Mouse (Mus musculus): ENCODE measurements at regions not wholly inside any gene's neighbourhood (a gene's known extent, or its start where the extent isn't known, plus 50 kb on each side); places are given as distances from the start of the nearest gene placed in this dataset.

DNA sequence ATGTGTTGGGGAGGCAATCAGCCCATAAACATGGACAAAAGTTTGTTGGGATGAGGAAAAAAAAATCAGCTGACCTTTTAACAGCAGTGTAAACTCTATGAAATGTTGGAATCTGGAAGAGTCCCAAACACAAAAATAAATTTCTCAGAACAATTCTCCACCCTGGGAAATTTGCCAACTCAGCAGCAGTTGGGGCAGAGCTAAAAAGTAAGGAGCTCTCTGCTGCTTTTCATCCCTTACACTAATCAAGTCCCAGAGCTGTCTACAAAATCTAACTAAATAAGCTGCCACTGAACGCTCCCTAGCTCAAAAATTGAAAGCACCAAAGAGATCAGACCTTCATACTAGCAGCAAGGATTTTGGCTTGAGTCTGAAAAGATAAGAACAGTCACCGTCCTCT is 176.6 kb upstream of the Egflam start:
- DNase-seq, result no peak

GRCm38 (mm10) chr15:7578439-7578838 is 180.2 kb upstream of the Egflam start:
- no peak for DNase-seq

GRCm38 (mm10) chr15:7587210-7587609 is 189.0 kb upstream of the Egflam start:
- DNase-seq, result no peak

GRCm38 (mm10) chr15:7591486-7591885 is 193.3 kb upstream of the Egflam start:
- no peak for DNase-seq

- DNase-seq, result no peak
Measured at GRCm38 (mm10) chr15:7597335-7597734, 199.1 kb upstream of the Egflam start.

- DNase-seq, result no peak
Measured at GRCm38 (mm10) chr15:7597805-7598204, 199.6 kb upstream of the Egflam start.

DNA sequence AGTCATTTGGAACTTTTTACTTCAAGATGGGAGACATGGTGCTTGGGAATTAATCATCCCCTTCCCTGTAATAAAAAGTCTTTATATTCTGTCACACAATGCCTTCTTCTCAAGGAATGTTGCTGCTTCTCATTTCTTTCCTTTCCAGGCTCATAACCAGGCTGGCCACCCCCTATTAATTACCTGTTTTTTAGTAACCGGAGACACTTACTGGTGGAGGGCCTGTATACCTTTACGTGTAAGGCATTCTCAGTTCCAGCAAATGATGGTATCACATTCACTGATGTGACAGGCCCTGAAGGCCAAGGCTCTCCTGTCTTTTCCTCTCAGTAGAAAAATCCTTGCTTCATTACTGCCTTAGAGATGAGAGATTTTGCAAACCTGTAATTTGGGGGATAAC is 203.3 kb upstream of the Egflam start:
- no peak for DNase-seq

GRCm38 (mm10) chr15:7604847-7605246 is 205.8 kb upstream of the Gdnf start:
- DNase-seq, result no peak

GRCm38 (mm10) chr15:7617954-7618353 is 192.7 kb upstream of the Gdnf start:
- DNase-seq, result no peak

DNA sequence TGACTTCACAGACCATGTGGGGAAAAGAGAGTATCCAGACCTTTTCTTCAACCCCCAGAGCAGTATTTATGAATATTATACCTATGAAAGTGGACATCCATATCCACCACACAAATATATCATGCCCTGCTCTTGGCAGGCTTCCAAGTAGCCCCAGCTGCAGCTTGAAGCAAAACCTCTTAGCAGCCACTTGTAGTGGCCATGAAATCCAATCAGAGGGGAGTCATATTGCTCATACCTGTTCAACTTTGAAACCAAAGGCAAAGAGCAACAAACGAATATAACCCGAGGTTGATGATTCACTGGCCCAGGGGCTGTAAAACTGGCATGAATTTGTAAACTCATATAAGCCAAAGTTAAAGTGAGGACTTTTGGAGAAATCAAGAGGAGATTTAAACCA is 187.6 kb upstream of the Gdnf start:
- no peak for DNase-seq

- no peak for DNase-seq
Measured at GRCm38 (mm10) chr15:7624689-7625472, 185.8 kb upstream of the Gdnf start.

- no peak for DNase-seq
Measured at GRCm38 (mm10) chr15:7629826-7630225, 180.8 kb upstream of the Gdnf start.

DNA sequence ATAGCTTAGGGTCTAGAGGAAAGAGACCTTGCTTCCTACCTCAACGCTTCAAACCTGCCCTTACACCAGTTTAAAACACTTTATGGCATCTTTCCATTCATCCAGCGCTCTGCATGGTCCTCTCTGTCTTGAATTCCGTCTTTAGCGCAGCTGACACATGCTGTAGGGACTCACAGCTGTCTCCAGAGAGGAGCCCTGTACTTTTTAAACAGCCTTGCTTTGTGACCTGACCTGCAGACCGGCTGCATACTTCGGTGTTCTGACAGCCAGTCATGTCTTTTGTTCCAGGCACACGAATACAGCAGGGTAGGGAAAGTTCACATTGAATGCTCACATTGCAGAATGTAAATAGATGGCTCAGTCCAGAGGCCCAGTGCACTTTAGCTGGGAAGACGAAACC is 175.4 kb upstream of the Gdnf start:
- no peak for DNase-seq

GRCm38 (mm10) chr15:7639444-7639843 is 171.2 kb upstream of the Gdnf start:
- DNase-seq, result no peak

GRCm38 (mm10) chr15:7642075-7642474 is 168.6 kb upstream of the Gdnf start:
- no peak for DNase-seq

- no peak for DNase-seq
Measured at GRCm38 (mm10) chr15:7650705-7651104, 159.9 kb upstream of the Gdnf start.

DNA sequence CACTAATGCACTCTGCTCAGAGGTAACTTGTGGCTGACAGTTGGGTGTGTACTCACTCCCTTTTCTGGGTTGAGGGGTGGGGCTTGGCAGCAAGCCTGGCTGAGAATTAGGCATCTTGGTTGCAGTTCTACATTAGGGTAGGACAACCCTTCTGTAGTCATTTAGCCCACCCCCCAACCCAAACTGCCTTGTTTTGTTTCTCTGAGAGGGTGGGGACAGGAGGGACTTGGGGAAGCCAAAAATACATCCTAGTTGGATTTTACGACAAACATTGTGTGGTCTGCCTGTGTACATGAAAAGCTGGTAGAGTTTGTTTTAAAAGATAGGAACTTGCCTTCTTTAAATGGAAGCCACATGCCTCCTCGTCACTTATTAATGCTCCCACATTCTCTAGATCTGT is 146.8 kb upstream of the Gdnf start:
- no peak for DNase-seq

- DNase-seq, result no peak
Measured at GRCm38 (mm10) chr15:7669631-7670030, 141.0 kb upstream of the Gdnf start.

DNA sequence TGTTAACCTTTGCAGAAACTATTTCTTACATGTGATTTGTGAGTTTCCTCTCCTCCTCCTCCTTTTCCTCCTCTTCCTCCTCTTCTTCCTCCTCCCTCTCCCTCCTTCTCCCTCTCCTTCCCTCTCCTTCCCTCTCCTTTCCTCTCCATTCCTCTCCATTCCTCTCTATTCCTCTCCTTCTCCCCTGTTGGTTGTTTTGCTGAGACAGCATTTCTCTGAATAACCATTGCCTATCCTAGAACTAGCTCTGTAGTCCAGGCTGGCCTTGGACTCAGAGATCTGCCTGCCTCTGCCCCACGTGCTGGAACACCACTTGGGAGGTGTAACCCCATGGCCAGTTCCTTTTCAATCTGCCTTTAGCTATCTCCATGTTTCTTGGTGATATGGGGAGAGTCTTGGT is 133.7 kb upstream of the Gdnf start:
- DNase-seq, result no peak

DNA sequence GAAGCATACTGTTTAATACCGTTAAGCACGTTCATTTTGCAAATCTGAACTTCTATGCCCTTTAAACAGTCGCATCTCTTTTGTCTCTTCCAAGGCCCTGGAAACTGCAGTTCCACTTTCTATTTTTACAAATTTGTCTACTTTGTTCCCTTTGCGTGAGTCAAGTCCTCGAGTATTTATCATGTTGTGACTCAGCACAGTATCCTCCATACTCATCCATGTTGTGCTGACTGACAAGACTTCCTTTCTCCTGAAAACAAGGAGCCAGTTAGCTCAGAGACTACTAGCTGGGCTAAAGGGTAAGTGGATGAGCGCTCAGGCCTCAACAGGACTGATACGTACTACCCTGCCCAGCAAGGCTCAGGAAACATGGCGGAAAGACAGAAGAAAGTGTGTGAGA is 131.9 kb upstream of the Gdnf start:
- DNase-seq, result no peak

GRCm38 (mm10) chr15:7681011-7681410 is 129.6 kb upstream of the Gdnf start:
- no peak for DNase-seq

DNA sequence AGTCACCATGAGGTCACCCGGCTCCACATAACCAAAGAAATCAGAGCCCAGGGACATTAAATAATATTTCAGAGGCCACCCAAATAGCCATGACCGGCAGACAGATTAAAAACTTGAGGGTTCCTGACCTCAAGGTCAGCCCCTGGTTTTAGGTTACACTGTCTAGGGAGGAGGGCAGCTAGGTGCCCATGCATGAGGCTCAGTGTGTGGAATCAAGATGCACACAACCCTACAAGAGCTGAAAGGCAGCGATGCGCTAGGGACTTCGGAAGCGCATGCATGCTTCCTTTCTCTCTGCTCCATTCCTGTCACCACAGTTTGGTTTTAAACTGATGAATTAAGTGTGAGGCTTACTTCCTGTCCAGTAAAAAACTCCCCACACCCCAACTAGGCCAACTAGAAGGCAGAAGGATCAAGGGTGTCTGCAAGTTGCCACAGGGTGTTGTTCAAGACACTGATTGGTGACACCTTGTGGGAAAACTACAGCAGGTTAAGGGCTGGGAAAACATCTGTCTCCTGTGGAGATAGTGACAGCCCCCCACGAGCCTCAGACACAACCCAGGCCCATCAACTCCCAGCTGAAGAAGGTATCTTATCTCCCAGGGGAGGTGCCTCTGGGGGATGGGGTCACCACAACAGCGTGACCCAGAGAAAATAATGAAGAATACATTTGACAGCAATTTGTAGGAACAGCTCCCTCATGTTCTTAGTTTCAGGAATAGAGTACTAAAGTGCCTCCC is 127.2 kb upstream of the Gdnf start:
- DNase-seq, result no peak

GRCm38 (mm10) chr15:7691251-7691650 is 119.4 kb upstream of the Gdnf start:
- DNase-seq, result no peak

GRCm38 (mm10) chr15:7692096-7692495 is 118.5 kb upstream of the Gdnf start:
- no peak for DNase-seq

GRCm38 (mm10) chr15:7694037-7694436 is 116.6 kb upstream of the Gdnf start:
- no peak for DNase-seq

Measured in cerebellum, adult 11-12 months (tissue).